23 mouse cellular contexts compared by ENCODE assay signal in the genomic region with DNA sequence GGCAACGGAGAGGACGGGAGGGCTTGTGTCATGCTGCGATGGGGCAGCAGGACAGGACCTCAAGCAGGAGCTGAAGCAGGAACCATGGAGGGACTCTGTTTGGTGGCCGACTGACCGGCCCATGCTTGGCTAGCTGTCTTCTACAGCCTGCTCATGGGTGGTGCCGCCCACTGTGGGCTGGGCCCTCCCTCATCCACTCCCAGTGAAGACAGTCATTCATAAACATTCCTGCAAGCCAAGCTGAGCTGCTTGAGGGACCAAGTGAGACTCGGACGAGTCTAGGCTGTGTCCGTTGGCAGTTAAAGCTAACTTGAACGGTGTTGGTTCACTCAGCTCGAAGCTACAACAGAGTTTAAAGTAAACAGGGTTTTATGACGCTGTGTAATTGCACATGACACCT.
DNase-seq lines count a peak whose midpoint lies in the region; ATAC-seq and TF ChIP-seq lines count a peak whose summit lies in the region.
"Had no signal": no experiment of that assay in that cellular context is flagged by ENCODE, and none has a peak within 500 bp of the region (broad histone marks: within the 10 kb centered on the region; RNA-seq: fewer than 3 reads in every experiment).

No protein-coding gene starts in this region.

- H3K4me1 ChIP-seq in lung, embryonic 15.5 days: no peaks in the 10 kb centered on the region
- H3K4me1 ChIP-seq in midbrain, embryonic 16.5 days (ENCODE audit: control insufficient read depth, insufficient read depth, low read length): no peaks in the 10 kb centered on the region
- H3K4me1 ChIP-seq: forebrain, embryonic 10.5 days; limb, embryonic 15.5 days; megakaryocyte, embryonic 14.5 days; neural tube, embryonic 15.5 days had no signal

- peak; percentile 26 for ATAC-seq in Patski
- ATAC-seq in lung, embryonic 15.5 days (ENCODE audit: borderline replicate concordance, extremely low read depth, low FRiP score, low TSS enrichment): peak; percentile 82
- ATAC-seq in midbrain, embryonic 16.5 days: no peak
- ATAC-seq: CD4-positive, CD25-positive, alpha-beta regulatory T cell, adult 4 months; forebrain, postnatal 0 days; inflammation-experienced regulatory T-cells, adult 6 months had no signal

- no peak overlapping the region for H3K4me3 ChIP-seq in lung, embryonic 15.5 days
- no peak overlapping the region for H3K4me3 ChIP-seq in midbrain, embryonic 16.5 days (ENCODE audit: low read depth, low read length)
- H3K4me3 ChIP-seq: forebrain, embryonic 10.5 days; layer of hippocampus, adult 2 months; limb, embryonic 15.5 days; liver, embryonic 15.5 days; megakaryocyte, embryonic 14.5 days; neural tube, embryonic 15.5 days had no signal

- peak; percentile 25 for DNase-seq in kidney, adult 18-20 months
- DNase-seq in kidney, adult 9 months: no peak
- DNase-seq in Patski (ENCODE audit: low read depth, low spot score): no peak
- peak; percentile 57 to 83 for DNase-seq in lung, postnatal 4 days
- no peak for DNase-seq in right cerebral cortex, postnatal 14 days
- DNase-seq: adrenal gland, postnatal 36 days; cerebellum, adult 18-20 months; forebrain, postnatal 0 days; heart, postnatal 10 days; midbrain, embryonic 14.5 days; right cerebral cortex, postnatal 25 days; thymus, adult 2 months had no signal

- in situ Hi-C loops in Patski (cut with MboI; ENCODE audit: low pct_unique_long_range_greater_than_20kb): no loop called here

- no peaks in the 10 kb centered on the region for H3K27me3 ChIP-seq in Patski
- H3K27me3 ChIP-seq in lung, embryonic 15.5 days: no peaks in the 10 kb centered on the region
- no peaks in the 10 kb centered on the region for H3K27me3 ChIP-seq in midbrain, embryonic 16.5 days (ENCODE audit: control insufficient read depth, insufficient read depth, low read depth, low read length)
- H3K27me3 ChIP-seq: limb, embryonic 15.5 days; liver, embryonic 15.5 days; megakaryocyte, embryonic 14.5 days; neural tube, embryonic 15.5 days had no signal

- TF ChIP-seq CTCF in Patski (IDR thresholded peaks at IDR 0.05): no peak

- no peak overlapping the region for H3K27ac ChIP-seq in lung, embryonic 15.5 days
- H3K27ac ChIP-seq in midbrain, embryonic 16.5 days (ENCODE audit: low read length): no peak overlapping the region
- H3K27ac ChIP-seq: forebrain, embryonic 10.5 days; layer of hippocampus, adult 2 months; limb, embryonic 15.5 days; liver, embryonic 15.5 days; neural tube, embryonic 15.5 days had no signal

- POLR2A ChIA-PET in Patski (lab: Charles Lee): no interaction called here

- no peaks in the 10 kb centered on the region for H3K9me3 ChIP-seq in lung, embryonic 15.5 days
- H3K9me3 ChIP-seq in midbrain, embryonic 16.5 days (replicated peaks; ENCODE audit: control insufficient read depth, low read length, poor library complexity, severe bottlenecking): no peaks in the 10 kb centered on the region
- H3K9me3 ChIP-seq: forebrain, embryonic 10.5 days; limb, embryonic 15.5 days; liver, embryonic 15.5 days; megakaryocyte, embryonic 14.5 days; neural tube, embryonic 15.5 days had no signal

- H3K9ac ChIP-seq in lung, embryonic 15.5 days: no peak overlapping the region
- no peak overlapping the region for H3K9ac ChIP-seq in midbrain, embryonic 16.5 days (ENCODE audit: low read depth, low read length)
- H3K9ac ChIP-seq: forebrain, postnatal 0 days; limb, embryonic 15.5 days; liver, embryonic 15.5 days; neural tube, embryonic 15.5 days had no signal

- peaks cover 22% of the 10 kb centered on the region; the same call in 1 of the 2 replicates for H3K36me3 ChIP-seq in lung, embryonic 15.5 days
- peaks cover 44% of the 10 kb centered on the region for H3K36me3 ChIP-seq in midbrain, embryonic 16.5 days (ENCODE audit: control insufficient read depth, insufficient read depth, low read length)

- CTCF ChIA-PET in Patski (lab: Charles Lee): no interaction called here

- 53% methylated on average over 12 of the region's 12 CpGs for WGBS in lung, embryonic 15.5 days
- WGBS in midbrain, embryonic 16.5 days: 84% methylated on average over 12 of the region's 12 CpGs

- H3K4me2 ChIP-seq in lung, embryonic 15.5 days: no peak overlapping the region
- no peak overlapping the region for H3K4me2 ChIP-seq in midbrain, embryonic 16.5 days (ENCODE audit: low read length)
- H3K4me2 ChIP-seq: heart, embryonic 11.5 days; limb, embryonic 15.5 days; liver, embryonic 15.5 days; neural tube, embryonic 15.5 days had no signal

Comparison
In these comparisons a context has a peak if more than half of its experiments do, and no peak if none do; other contexts are left out.
1. DNase-seq: peak in kidney, adult 18-20 months (single experiment) and lung, postnatal 4 days (2 of 2); none in kidney, adult 9 months (single experiment), Patski (single experiment) and right cerebral cortex, postnatal 14 days (single experiment).